Mouse (Mus musculus) kidney, embryonic 14.5 days (tissue): ENCODE results near the gene Taf4. TPM values are rescaled to one million over a fixed set of nuclear protein-coding genes. Genes with fewer than 3 reads are reported as not detected.

ENCODE experiments used
- ATAC-seq: fragments of 200-750 bp; cut with Nextera tagmentation; 2 replicates; pipeline ENCODE4 v1.8.0; 2017; ENCODE audit warnings: moderate number of reproducible peaks, mild to moderate bottlenecking, moderate TSS enrichment, moderate library complexity; ENCODE audit not compliant: low FRiP score, low TSS enrichment
- H3K27ac ChIP-seq: fragments of 300-500 bp; sonication (generic); 2 replicates; pipeline ENCODE4 v1.5.1; 2014; ENCODE audit warnings: low read depth, mild to moderate bottlenecking, low read length, moderate library complexity, mixed read lengths
- H3K27me3 ChIP-seq: fragments of 300-500 bp; sonication (generic); 2 replicates; pipeline ENCODE4 v1.6.1; 2014; ENCODE audit warnings: mild to moderate bottlenecking, low read length; ENCODE audit not compliant: control insufficient read depth, insufficient read depth
- H3K36me3 ChIP-seq: fragments of 300-500 bp; sonication (generic); 2 replicates; pipeline ENCODE4 v1.6.1; 2014; ENCODE audit warnings: low read length, mixed read lengths; ENCODE audit not compliant: control insufficient read depth, insufficient read depth
- H3K4me1 ChIP-seq: fragments of 300-500 bp; sonication (generic); 2 replicates; pipeline ENCODE4 v1.6.1; 2014; ENCODE audit warnings: low read length, mixed read lengths; ENCODE audit not compliant: control insufficient read depth, insufficient read depth
- H3K4me2 ChIP-seq: fragments of 300-500 bp; sonication (generic); replicated peaks from 2 replicates; pipeline ENCODE4 v1.6.1; 2014; ENCODE audit warnings: low read depth, mild to moderate bottlenecking, low read length
- H3K4me3 ChIP-seq: fragments of 300-500 bp; sonication (generic); 2 replicates; pipeline ENCODE4 v1.5.1; 2014; ENCODE audit warnings: mild to moderate bottlenecking, low read length
- H3K9ac ChIP-seq: fragments of 300-500 bp; sonication (generic); 2 replicates; pipeline ENCODE4 v1.6.1; 2014; ENCODE audit warnings: low read depth, mild to moderate bottlenecking, low read length, moderate library complexity
- H3K9me3 ChIP-seq: fragments of 300-500 bp; sonication (generic); 2 replicates; pipeline ENCODE4 v1.6.1; 2016; ENCODE audit warnings: low read length; ENCODE audit not compliant: control insufficient read depth
- WGBS: fragments of 180-500 bp; shearing (Covaris S2); extraction: QIAGEN DNeasy Blood & Tissue Kit; methylation state at CpG from one replicate; pipeline ENCODE4 v1.1.7; 2014; 5-methylcytosine and 5-hydroxymethylcytosine counted together
- polyA plus RNA-seq: library from polyadenylated mRNA; unstranded; fragments of >200 nt; fragmentation: Nextera tagmentation; extraction: Ambion mirVana; gene quantifications from 2 replicates; pipeline ENCODE4 v1.2.1, GENCODE M21; 2014

The Taf4 gene
- polyA plus RNA-seq, 1 experiment from 2014 or later: 6.0 TPM

- Histone ChIP-seq H3K4me2 (no peak overlapping the region), H3K9me3 (no peaks in the 10 kb centered on the region), H3K36me3 (no peaks in the 10 kb centered on the region), H3K27ac (no peak overlapping the region), H3K9ac (no peak overlapping the region), H3K4me1 (no peaks in the 10 kb centered on the region), H3K4me3 (no peak overlapping the region), H3K27me3 (no peaks in the 10 kb centered on the region)
- 30% methylated on average over 1 of the region's 1 CpGs for WGBS
- ATAC-seq: no peak
Measured at GRCm38 (mm10) chr2:179989098-179989497, 12.7 kb upstream of the Taf4 start.

- ATAC-seq: no peak
- Histone ChIP-seq H3K9ac (no peak overlapping the region), H3K4me1 (no peaks in the 10 kb centered on the region), H3K27ac (no peak overlapping the region), H3K4me3 (no peak overlapping the region), H3K4me2 (no peak overlapping the region), H3K27me3 (no peaks in the 10 kb centered on the region), H3K9me3 (no peaks in the 10 kb centered on the region), H3K36me3 (no peaks in the 10 kb centered on the region)
- 59% methylated on average over 10 of the region's 10 CpGs for WGBS
Measured at GRCm38 (mm10) chr2:179986437-179987022, 10.1 kb upstream of the Taf4 start.

GRCm38 (mm10) chr2:179985695-179986094, 9.2 kb upstream of the Taf4 start:
- Histone ChIP-seq H3K4me2 (no peak overlapping the region), H3K27ac (no peak overlapping the region), H3K9ac (no peak overlapping the region), H3K36me3 (no peaks in the 10 kb centered on the region), H3K4me3 (no peak overlapping the region), H3K9me3 (no peaks in the 10 kb centered on the region), H3K27me3 (no peaks in the 10 kb centered on the region), H3K4me1 (no peaks in the 10 kb centered on the region)
- 90% methylated on average over 1 of the region's 1 CpGs for WGBS
- ATAC-seq: no peak

GRCm38 (mm10) chr2:179984830-179985229, 8.4 kb upstream of the Taf4 start:
- Histone ChIP-seq H3K9me3 (no peaks in the 10 kb centered on the region), H3K4me2 (no peak overlapping the region), H3K36me3 (no peaks in the 10 kb centered on the region), H3K4me3 (no peak overlapping the region), H3K9ac (no peak overlapping the region), H3K27ac (no peak overlapping the region), H3K4me1 (no peaks in the 10 kb centered on the region), H3K27me3 (no peaks in the 10 kb centered on the region)
- ATAC-seq: no peak
- 39% methylated on average over 7 of the region's 7 CpGs for WGBS

- Histone ChIP-seq H3K4me3 (no peak overlapping the region), H3K9me3 (no peaks in the 10 kb centered on the region), H3K27me3 (no peaks in the 10 kb centered on the region), H3K27ac (no peak overlapping the region), H3K36me3 (no peaks in the 10 kb centered on the region), H3K4me1 (no peaks in the 10 kb centered on the region), H3K4me2 (no peak overlapping the region), H3K9ac (no peak overlapping the region)
- WGBS: 75% methylated on average over 3 of the region's 3 CpGs
- no peak for ATAC-seq
Measured at GRCm38 (mm10) chr2:179982715-179983114, 6.3 kb upstream of the Taf4 start.

- Histone ChIP-seq H3K9ac (no peak overlapping the region), H3K27me3 (no peaks in the 10 kb centered on the region), H3K27ac (no peak overlapping the region), H3K4me3 (no peak overlapping the region), H3K4me2 (no peak overlapping the region), H3K4me1 (0 out of 2 replicates have a peak, but pooled peaks cover 3% of the 10 kb centered on the region), H3K36me3 (no peaks in the 10 kb centered on the region), H3K9me3 (no peaks in the 10 kb centered on the region)
- no peak for ATAC-seq
- 46% methylated on average over 4 of the region's 4 CpGs for WGBS
Measured at GRCm38 (mm10) chr2:179980616-179981015, 4.2 kb upstream of the Taf4 start.

- Histone ChIP-seq H3K4me2 (no peak overlapping the region), H3K27me3 (no peaks in the 10 kb centered on the region; the same call in 1 of the 2 replicates), H3K9ac (no peak overlapping the region), H3K9me3 (no peaks in the 10 kb centered on the region), H3K27ac (no peak overlapping the region), H3K36me3 (no peaks in the 10 kb centered on the region), H3K4me3 (no peak overlapping the region), H3K4me1 (0 out of 2 replicates have a peak, but pooled peaks cover 3% of the 10 kb centered on the region)
- WGBS: 55% methylated on average over 8 of the region's 8 CpGs
- ATAC-seq: no peak
Measured at GRCm38 (mm10) chr2:179979836-179980235, 3.4 kb upstream of the Taf4 start.

- Histone ChIP-seq H3K4me2 (no peak overlapping the region), H3K4me3 (no peak overlapping the region)
- no peak for ATAC-seq
Measured at GRCm38 (mm10) chr2:179978250-179978649, 1.8 kb upstream of the Taf4 start.

GRCm38 (mm10) chr2:179977344-179978025, 1.0 kb upstream of the Taf4 start:
- Histone ChIP-seq H3K27ac (peak overlapping the region; percentile 94), H3K36me3 (no peaks in the 10 kb centered on the region), H3K27me3 (no peaks in the 10 kb centered on the region; the same call in 1 of the 2 replicates), H3K9me3 (no peaks in the 10 kb centered on the region), H3K4me1 (peaks cover 19% of the 10 kb centered on the region), H3K4me2 (peak overlapping the region; percentile 63), H3K9ac (peak overlapping the region; percentile 85), H3K4me3 (peak overlapping the region; percentile 77)
- no peak for ATAC-seq
- WGBS: 6% methylated on average over 10 of the region's 10 CpGs

More at GRCm38 (mm10) chr2:179978250-179978649, 1.8 kb upstream of the Taf4 start:
- Histone ChIP-seq H3K9ac (no peak overlapping the region), H3K27ac (no peak overlapping the region), H3K27me3 (no peaks in the 10 kb centered on the region; the same call in 1 of the 2 replicates), H3K9me3 (no peaks in the 10 kb centered on the region), H3K4me1 (peaks cover 14% of the 10 kb centered on the region), H3K36me3 (no peaks in the 10 kb centered on the region)
- WGBS: 68% methylated on average over 3 of the region's 3 CpGs
